Mouse (Mus musculus) heart, embryonic 12.5 days (tissue): ENCODE results near the gene Ndrg3. TPM values are rescaled to one million over a fixed set of nuclear protein-coding genes. Genes with fewer than 3 reads are reported as not detected.
"Not testable (repeated sequence)": the region's sequence is repeated elsewhere in the genome, so short reads cannot be mapped to it uniquely, and the experiment has no call there.

Experiments
- ATAC-seq: fragments of 200-750 bp; cut with Nextera tagmentation; 2 replicates; pipeline ENCODE4 v1.8.0; 2017; ENCODE audit warnings: moderate TSS enrichment, moderate library complexity; ENCODE audit not compliant: insufficient number of reproducible peaks, low FRiP score
- H3K27ac ChIP-seq: fragments of 300-500 bp; sonication (generic); 2 replicates; pipeline ENCODE4 v1.5.1; 2016; ENCODE audit warnings: mild to moderate bottlenecking, moderate library complexity; ENCODE audit not compliant: poor library complexity, severe bottlenecking
- H3K27me3 ChIP-seq: fragments of 300-500 bp; sonication (generic); replicated peaks from 2 replicates; pipeline ENCODE4 v1.6.1; 2016; ENCODE audit warnings: mild to moderate bottlenecking, moderate library complexity
- H3K36me3 ChIP-seq: fragments of 300-500 bp; sonication (generic); 2 replicates; pipeline ENCODE4 v1.6.1; 2016; ENCODE audit warnings: mild to moderate bottlenecking, moderate library complexity
- H3K4me1 ChIP-seq: fragments of 300-500 bp; sonication (generic); replicated peaks from 2 replicates; pipeline ENCODE4 v1.6.1; 2016; ENCODE audit warnings: mild to moderate bottlenecking
- H3K4me2 ChIP-seq: fragments of 300-500 bp; sonication (generic); 2 replicates; pipeline ENCODE4 v1.6.1; 2016; ENCODE audit warnings: mild to moderate bottlenecking, moderate library complexity
- H3K4me3 ChIP-seq: fragments of 300-500 bp; sonication (generic); 2 replicates; pipeline ENCODE4 v1.5.1; 2016; ENCODE audit warnings: mild to moderate bottlenecking
- H3K9ac ChIP-seq: fragments of 300-500 bp; sonication (generic); 2 replicates; pipeline ENCODE4 v1.6.1; 2016; ENCODE audit warnings: mild to moderate bottlenecking, moderate library complexity
- H3K9me3 ChIP-seq: fragments of 300-500 bp; sonication (generic); replicated peaks from 2 replicates; pipeline ENCODE4 v1.6.1; 2016; ENCODE audit warnings: mild to moderate bottlenecking, moderate library complexity
- WGBS: fragments of 180-500 bp; shearing (Covaris S2); methylation state at CpG from one replicate; pipeline ENCODE4 v1.1.7; 2016; 5-methylcytosine and 5-hydroxymethylcytosine counted together
- polyA plus RNA-seq: library from polyadenylated mRNA; unstranded; fragments of >200 nt; fragmentation: Nextera tagmentation; extraction: Ambion mirVana; gene quantifications from 2 replicates; pipeline ENCODE4 v1.2.1, GENCODE M21; 2016

The Ndrg3 gene
- polyA plus RNA-seq, 1 experiment from 2014 or later, result 31.3 TPM

- H3K9ac ChIP-seq, result no peak overlapping the region
- H3K27ac ChIP-seq, result no peak overlapping the region
- ATAC-seq, result no peak
- H3K9me3 ChIP-seq, result no peaks in the 10 kb centered on the region
- 85% methylated on average over 6 of the region's 6 CpGs for WGBS
- no peak overlapping the region for H3K4me2 ChIP-seq
- H3K27me3 ChIP-seq, result no peaks in the 10 kb centered on the region
- peaks cover 47% of the 10 kb centered on the region for H3K36me3 ChIP-seq
- H3K4me1 ChIP-seq, result no peaks in the 10 kb centered on the region; the same call in 1 of the 2 replicates
- H3K4me3 ChIP-seq, result no peak overlapping the region
Observed at GRCm38 (mm10) chr2:156935005-156935404, 56.9 kb downstream of the Ndrg3 start.

- no peak overlapping the region for H3K27ac ChIP-seq
- ATAC-seq, result no peak
- H3K4me1 ChIP-seq, result no peaks in the 10 kb centered on the region; the same call in 1 of the 2 replicates
- no peak overlapping the region for H3K4me2 ChIP-seq
- 81% methylated on average over 1 of the region's 1 CpGs for WGBS
- no peak overlapping the region for H3K4me3 ChIP-seq
- H3K9me3 ChIP-seq, result no peaks in the 10 kb centered on the region
- H3K9ac ChIP-seq, result no peak overlapping the region
- no peaks in the 10 kb centered on the region for H3K27me3 ChIP-seq
- peaks cover 55% of the 10 kb centered on the region for H3K36me3 ChIP-seq
Observed at GRCm38 (mm10) chr2:156933426-156933825, 58.4 kb downstream of the Ndrg3 start.

- ATAC-seq, result no peak
- no peaks in the 10 kb centered on the region for H3K27me3 ChIP-seq
- H3K4me1 ChIP-seq, result peaks cover 3% of the 10 kb centered on the region
- no peak overlapping the region for H3K27ac ChIP-seq
- H3K4me3 ChIP-seq, result no peak overlapping the region
- peaks cover 46% of the 10 kb centered on the region for H3K36me3 ChIP-seq
- WGBS, result 95% methylated on average over 2 of the region's 2 CpGs
- no peak overlapping the region for H3K9ac ChIP-seq
- no peaks in the 10 kb centered on the region for H3K9me3 ChIP-seq
- no peak overlapping the region for H3K4me2 ChIP-seq
Observed at GRCm38 (mm10) chr2:156931421-156931820, 60.4 kb downstream of the Ndrg3 start.

- 87% methylated on average over 6 of the region's 6 CpGs for WGBS
- H3K9me3 ChIP-seq, result no peaks in the 10 kb centered on the region
- H3K9ac ChIP-seq, result no peak overlapping the region
- no peak overlapping the region for H3K4me2 ChIP-seq
- H3K27ac ChIP-seq, result no peak overlapping the region
- H3K4me3 ChIP-seq, result no peak overlapping the region
- H3K4me1 ChIP-seq, result peaks cover 11% of the 10 kb centered on the region
- H3K36me3 ChIP-seq, result peaks cover 41% of the 10 kb centered on the region
- ATAC-seq, result no peak
- H3K27me3 ChIP-seq, result no peaks in the 10 kb centered on the region
Observed at GRCm38 (mm10) chr2:156930549-156930948, 61.3 kb downstream of the Ndrg3 start.

GRCm38 (mm10) chr2:156929519-156930120 is 62.2 kb downstream of the Ndrg3 start:
- H3K9me3 ChIP-seq, result no peaks in the 10 kb centered on the region
- no peak overlapping the region for H3K9ac ChIP-seq
- H3K4me2 ChIP-seq, result no peak overlapping the region
- H3K4me1 ChIP-seq, result peaks cover 11% of the 10 kb centered on the region
- H3K27ac ChIP-seq, result no peak overlapping the region
- no peak for ATAC-seq
- no peaks in the 10 kb centered on the region for H3K27me3 ChIP-seq
- H3K4me3 ChIP-seq, result no peak overlapping the region
- WGBS, result 61% methylated on average over 11 of the region's 11 CpGs
- H3K36me3 ChIP-seq, result peaks cover 38% of the 10 kb centered on the region

GRCm38 (mm10) chr2:156928606-156929005 is 63.2 kb downstream of the Ndrg3 start:
- H3K27me3 ChIP-seq, result no peaks in the 10 kb centered on the region
- peaks cover 38% of the 10 kb centered on the region for H3K36me3 ChIP-seq
- H3K4me2 ChIP-seq, result no peak overlapping the region
- H3K4me3 ChIP-seq, result no peak overlapping the region
- peaks cover 15% of the 10 kb centered on the region for H3K4me1 ChIP-seq
- no peaks in the 10 kb centered on the region for H3K9me3 ChIP-seq
- no peak overlapping the region for H3K9ac ChIP-seq
- no peak for ATAC-seq
- no peak overlapping the region for H3K27ac ChIP-seq
- 89% methylated on average over 6 of the region's 6 CpGs for WGBS

GRCm38 (mm10) chr2:156927663-156928062 is 64.2 kb downstream of the Ndrg3 start:
- H3K36me3 ChIP-seq, result peaks cover 31% of the 10 kb centered on the region
- WGBS, result 88% methylated on average over 6 of the region's 6 CpGs
- no peak for ATAC-seq
- no peaks in the 10 kb centered on the region for H3K27me3 ChIP-seq
- no peak overlapping the region for H3K27ac ChIP-seq
- no peak overlapping the region for H3K4me2 ChIP-seq
- no peak overlapping the region for H3K4me3 ChIP-seq
- no peak overlapping the region for H3K9ac ChIP-seq
- no peaks in the 10 kb centered on the region for H3K9me3 ChIP-seq
- H3K4me1 ChIP-seq, result peaks cover 15% of the 10 kb centered on the region

- not testable (repeated sequence) for H3K27me3 ChIP-seq, H3K4me3 ChIP-seq, H3K9me3 ChIP-seq, H3K27ac ChIP-seq, H3K9ac ChIP-seq, ATAC-seq, H3K4me2 ChIP-seq
- Histone ChIP-seq H3K36me3 (peaks cover 25% of the 10 kb centered on the region), H3K4me1 (peaks cover 15% of the 10 kb centered on the region)
- WGBS, result 83% methylated on average over 3 of the region's 3 CpGs
Observed at GRCm38 (mm10) chr2:156925611-156926010, 66.2 kb downstream of the Ndrg3 start.

GRCm38 (mm10) chr2:156925075-156925474 is 66.8 kb downstream of the Ndrg3 start:
- not testable (repeated sequence) for H3K9me3 ChIP-seq, H3K4me2 ChIP-seq, ATAC-seq, H3K27me3 ChIP-seq, H3K4me3 ChIP-seq, H3K27ac ChIP-seq, H3K9ac ChIP-seq
- Histone ChIP-seq H3K4me1 (peaks cover 15% of the 10 kb centered on the region), H3K36me3 (peaks cover 21% of the 10 kb centered on the region)
- WGBS, result 93% methylated on average over 4 of the region's 4 CpGs

GRCm38 (mm10) chr2:156924210-156924898 is 67.5 kb downstream of the Ndrg3 start:
- Histone ChIP-seq H3K9me3 (no peaks in the 10 kb centered on the region), H3K27me3 (no peaks in the 10 kb centered on the region), H3K4me2 (no peak overlapping the region), H3K36me3 (peaks cover 16% of the 10 kb centered on the region; the same call in 1 of the 2 replicates), H3K4me3 (no peak overlapping the region), H3K4me1 (peaks cover 15% of the 10 kb centered on the region), H3K9ac (no peak overlapping the region), H3K27ac (peak overlapping the region; percentile 44)
- peak; percentile 58; the same call in 1 of the 2 replicates for ATAC-seq
- 38% methylated on average over 3 of the region's 3 CpGs for WGBS

- Histone ChIP-seq H3K9ac (no peak overlapping the region), H3K27me3 (no peaks in the 10 kb centered on the region), H3K9me3 (no peaks in the 10 kb centered on the region), H3K36me3 (peaks cover 6% of the 10 kb centered on the region; the same call in 1 of the 2 replicates), H3K4me3 (no peak overlapping the region), H3K4me2 (no peak overlapping the region), H3K27ac (no peak overlapping the region), H3K4me1 (peaks cover 15% of the 10 kb centered on the region)
- no peak for ATAC-seq
- 81% methylated on average over 5 of the region's 5 CpGs for WGBS
Observed at GRCm38 (mm10) chr2:156923057-156923456, 68.8 kb downstream of the Ndrg3 start.
